Mouse (Mus musculus): ENCODE measurements around the gene Camkmt. TPM values are rescaled to one million over a fixed set of nuclear protein-coding genes. Genes with fewer than 3 reads are reported as not detected.

The Camkmt gene
- total RNA-seq, 2 experiments from 2014 or later: 2.3 TPM

DNA sequence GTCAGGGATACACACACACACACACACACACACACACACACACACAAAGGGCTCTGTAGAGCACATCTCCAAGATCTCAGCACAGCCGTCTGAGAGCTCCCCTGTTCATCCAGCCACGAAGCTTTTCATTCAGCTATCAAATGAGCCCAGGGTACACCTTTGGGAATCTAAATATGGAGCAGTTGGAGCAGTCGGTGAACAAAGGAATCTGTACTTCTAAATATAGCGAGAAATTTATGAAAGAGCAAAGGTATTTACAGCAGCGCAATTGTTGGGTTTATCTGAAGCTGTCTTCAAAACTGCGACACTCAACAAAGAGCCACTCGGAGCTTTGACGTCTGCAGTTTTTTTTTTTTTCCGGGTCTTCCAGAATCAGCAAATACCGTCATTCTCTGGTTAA, 315.8 kb downstream of the Camkmt start:
- intact Hi-C loops (cut with DNase I): no loop called here
- no peak for DNase-seq

- no peak for DNase-seq
- intact Hi-C loops (cut with DNase I): no loop called here
Observed at GRCm38 (mm10) chr17:85428831-85429230, 338.5 kb downstream of the Camkmt start.

- no peak for DNase-seq
- intact Hi-C loops (cut with DNase I): no loop called here
Observed at GRCm38 (mm10) chr17:85432923-85433322, 342.6 kb downstream of the Camkmt start.

DNA sequence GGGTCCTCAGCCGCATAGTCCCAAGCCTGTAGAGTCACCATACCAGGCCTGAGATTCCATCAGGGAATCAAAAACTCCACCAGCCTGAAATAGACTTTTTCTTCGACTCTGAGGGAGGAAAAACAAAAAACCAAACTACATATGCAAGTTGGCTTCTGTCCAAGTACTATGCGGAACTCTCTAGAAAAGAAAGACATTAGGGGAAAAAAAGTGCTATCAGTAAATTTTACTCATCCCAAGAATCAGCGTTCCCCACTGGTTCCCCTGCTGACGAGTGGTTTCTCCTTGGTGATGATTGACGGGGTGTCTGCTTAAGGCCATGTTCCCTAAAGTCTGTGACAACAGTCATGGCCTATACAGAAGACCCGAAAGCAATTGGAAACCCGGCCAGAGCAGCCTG, 352.7 kb downstream of the Camkmt start:
- DNase-seq: no peak
- intact Hi-C loops (cut with DNase I): no loop called here

DNA sequence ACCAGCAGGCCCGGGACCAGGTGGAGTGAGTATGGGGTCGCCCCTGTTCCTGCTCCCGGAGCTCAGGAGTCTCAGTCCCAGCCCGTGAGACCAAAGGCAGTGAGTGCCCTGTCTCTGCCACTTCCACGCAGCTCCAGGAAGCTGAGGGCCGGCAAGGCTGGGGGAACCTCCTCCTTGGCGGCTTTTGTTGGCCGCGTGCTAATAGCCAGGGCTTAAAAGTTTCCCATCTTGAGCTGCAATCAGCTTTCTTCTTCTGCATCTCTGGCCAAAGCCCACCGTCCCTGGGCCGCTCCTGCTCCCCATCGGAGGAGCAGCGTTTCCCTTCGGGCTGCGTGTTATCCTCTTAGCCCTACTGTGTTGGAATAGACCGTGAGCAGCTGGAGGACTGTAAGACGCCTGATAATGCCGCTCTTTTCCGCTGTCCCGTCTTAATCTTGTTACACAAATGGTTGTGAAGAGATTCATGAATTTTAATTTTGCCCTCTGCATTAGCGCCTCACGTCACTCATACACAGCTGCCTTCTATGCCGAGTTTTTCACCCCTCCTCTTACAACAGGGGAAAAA, 364.1 kb downstream of the Camkmt start:
- DNase-seq: peak; percentile 4 to 9
- intact Hi-C loops (cut with DNase I): no loop called here

DNA sequence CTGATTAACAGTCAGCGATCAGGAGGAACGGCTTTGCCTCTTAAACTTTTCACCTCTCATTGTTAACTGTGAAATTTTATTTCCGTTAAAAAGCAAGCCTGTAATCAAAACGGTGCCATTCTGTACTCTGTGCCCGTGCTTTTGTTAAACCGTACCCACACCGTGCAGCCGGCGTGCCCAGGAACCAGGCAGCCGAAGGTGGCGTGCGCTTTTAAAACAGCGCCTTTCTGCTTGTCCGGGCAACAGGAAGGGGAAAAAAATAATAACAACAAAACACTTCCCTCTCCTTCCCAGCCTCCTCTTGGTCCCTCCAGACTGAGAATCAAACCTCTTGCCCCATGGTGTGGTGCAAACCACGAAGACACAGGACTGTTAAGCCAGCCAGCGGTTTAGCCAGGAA, 364.7 kb downstream of the Camkmt start:
- DNase-seq: no peak
- intact Hi-C loops (cut with DNase I): no loop called here

- intact Hi-C loops (cut with DNase I): no loop called here
- peak in 1 of 2 experiments; percentile 10 for DNase-seq
Observed at GRCm38 (mm10) chr17:85458075-85458474, 367.7 kb downstream of the Camkmt start.

- no peak for DNase-seq
- intact Hi-C loops (cut with DNase I): no loop called here
Observed at GRCm38 (mm10) chr17:85458589-85458988, 368.2 kb downstream of the Camkmt start.

- intact Hi-C loops (cut with DNase I): no loop called here
- DNase-seq: no peak
Observed at GRCm38 (mm10) chr17:85461577-85461976, 371.2 kb downstream of the Camkmt start.

- intact Hi-C loops (cut with DNase I): no loop called here
- no peak for DNase-seq
Observed at GRCm38 (mm10) chr17:85463497-85464392, 373.4 kb downstream of the Camkmt start.

GRCm38 (mm10) chr17:85464466-85465411, 374.4 kb downstream of the Camkmt start:
- DNase-seq: no peak
- intact Hi-C loops (cut with DNase I): no loop called here

GRCm38 (mm10) chr17:85469776-85470175, 379.4 kb downstream of the Camkmt start:
- intact Hi-C loops (cut with DNase I): no loop called here
- no peak for DNase-seq

DNA sequence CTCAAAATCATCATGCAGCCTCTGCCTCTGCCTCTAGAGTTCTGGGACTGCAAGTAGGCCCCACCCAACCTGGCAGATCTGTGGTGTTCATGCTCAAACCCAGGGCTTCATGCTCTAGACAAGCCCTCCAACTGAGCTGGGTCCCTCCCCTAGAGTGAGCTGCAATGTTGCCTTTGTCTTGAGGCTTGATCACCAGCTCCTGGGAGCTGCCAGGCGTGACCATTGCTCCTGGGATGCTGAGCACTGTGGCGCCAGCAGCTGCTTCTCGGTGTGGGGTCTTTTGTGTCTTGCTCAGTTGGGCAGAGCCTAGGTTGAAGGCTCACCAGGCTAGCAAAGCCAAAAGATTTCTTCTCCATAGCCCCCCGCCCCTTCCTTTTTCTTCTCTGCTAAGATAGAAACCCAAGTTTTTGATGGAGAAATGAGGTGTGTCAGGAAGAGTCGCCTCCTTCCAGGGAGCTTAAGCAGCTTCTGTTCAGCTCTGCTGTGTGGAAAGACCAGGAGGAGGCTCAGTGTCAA, 382.4 kb downstream of the Camkmt start:
- DNase-seq: no peak
- intact Hi-C loops (cut with DNase I): no loop called here

GRCm38 (mm10) chr17:85473217-85473616, 382.9 kb downstream of the Camkmt start:
- intact Hi-C loops (cut with DNase I): no loop called here
- no peak for DNase-seq

DNA sequence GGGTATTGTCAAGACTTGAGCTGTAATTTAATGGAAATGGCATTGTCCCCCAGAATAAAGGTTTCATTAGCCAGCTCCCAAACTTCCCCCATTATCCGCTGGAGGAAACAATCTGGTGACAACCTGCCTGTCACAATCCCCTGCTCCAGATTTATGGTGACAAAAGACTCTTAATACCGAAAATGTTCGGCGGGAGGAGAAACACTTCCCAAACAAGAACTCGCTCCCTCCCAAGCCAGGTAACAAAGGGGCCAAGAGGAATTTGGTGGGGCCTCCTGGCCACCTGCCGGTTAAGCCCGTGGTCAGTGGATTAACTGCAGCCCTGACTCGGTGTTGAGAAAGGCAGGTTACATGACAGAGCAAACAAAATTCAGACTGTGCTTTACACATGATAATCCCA, 383.5 kb downstream of the Camkmt start:
- intact Hi-C loops (cut with DNase I): no loop called here
- DNase-seq: no peak

DNA sequence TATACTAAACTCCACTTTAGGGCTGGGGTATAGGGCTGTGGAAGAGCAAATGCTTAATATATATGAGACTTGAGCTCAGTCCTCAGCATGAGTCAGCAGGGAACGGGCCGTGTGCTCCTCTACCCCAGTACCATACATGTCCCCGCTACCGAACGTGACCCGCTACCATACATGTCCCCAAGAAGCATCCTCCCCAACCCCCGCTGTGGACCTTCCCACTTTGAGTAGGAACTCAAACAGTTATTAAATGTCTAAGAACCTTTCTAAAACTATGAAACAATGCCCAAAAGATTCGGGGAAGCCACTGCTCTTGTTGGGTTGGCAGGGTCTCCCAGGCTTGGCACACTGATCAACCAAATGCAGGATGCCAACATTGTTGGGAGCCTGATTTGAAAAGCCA, 390.9 kb downstream of the Camkmt start:
- intact Hi-C loops (cut with DNase I): no loop called here
- DNase-seq: no peak

- intact Hi-C loops (cut with DNase I): no loop called here
- no peak for DNase-seq
Observed at GRCm38 (mm10) chr17:85483086-85483485, 392.7 kb downstream of the Camkmt start.

DNA sequence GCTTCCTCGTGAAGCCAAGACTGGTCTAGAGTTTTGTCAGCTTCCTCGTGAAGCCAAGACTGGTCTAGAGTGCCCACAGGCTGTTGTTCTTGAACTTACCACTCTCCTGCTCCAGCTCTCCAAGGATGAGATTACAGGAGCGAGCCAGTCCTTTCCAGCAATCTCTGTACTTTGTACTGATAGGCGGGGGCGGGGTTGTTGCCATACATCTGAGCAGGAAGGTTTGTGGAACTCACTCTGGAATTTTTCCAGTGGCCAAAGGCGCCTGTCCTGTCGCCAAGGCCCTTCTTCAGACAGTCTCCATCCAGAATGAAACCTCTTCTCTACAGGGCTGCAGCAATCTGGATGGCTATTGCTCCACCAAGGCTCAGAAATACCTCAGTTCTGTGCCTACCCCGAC, 393.7 kb downstream of the Camkmt start:
- no peak for DNase-seq
- intact Hi-C loops (cut with DNase I): no loop called here

GRCm38 (mm10) chr17:85484526-85484925, 394.2 kb downstream of the Camkmt start:
- no peak for DNase-seq
- intact Hi-C loops (cut with DNase I): no loop called here

DNA sequence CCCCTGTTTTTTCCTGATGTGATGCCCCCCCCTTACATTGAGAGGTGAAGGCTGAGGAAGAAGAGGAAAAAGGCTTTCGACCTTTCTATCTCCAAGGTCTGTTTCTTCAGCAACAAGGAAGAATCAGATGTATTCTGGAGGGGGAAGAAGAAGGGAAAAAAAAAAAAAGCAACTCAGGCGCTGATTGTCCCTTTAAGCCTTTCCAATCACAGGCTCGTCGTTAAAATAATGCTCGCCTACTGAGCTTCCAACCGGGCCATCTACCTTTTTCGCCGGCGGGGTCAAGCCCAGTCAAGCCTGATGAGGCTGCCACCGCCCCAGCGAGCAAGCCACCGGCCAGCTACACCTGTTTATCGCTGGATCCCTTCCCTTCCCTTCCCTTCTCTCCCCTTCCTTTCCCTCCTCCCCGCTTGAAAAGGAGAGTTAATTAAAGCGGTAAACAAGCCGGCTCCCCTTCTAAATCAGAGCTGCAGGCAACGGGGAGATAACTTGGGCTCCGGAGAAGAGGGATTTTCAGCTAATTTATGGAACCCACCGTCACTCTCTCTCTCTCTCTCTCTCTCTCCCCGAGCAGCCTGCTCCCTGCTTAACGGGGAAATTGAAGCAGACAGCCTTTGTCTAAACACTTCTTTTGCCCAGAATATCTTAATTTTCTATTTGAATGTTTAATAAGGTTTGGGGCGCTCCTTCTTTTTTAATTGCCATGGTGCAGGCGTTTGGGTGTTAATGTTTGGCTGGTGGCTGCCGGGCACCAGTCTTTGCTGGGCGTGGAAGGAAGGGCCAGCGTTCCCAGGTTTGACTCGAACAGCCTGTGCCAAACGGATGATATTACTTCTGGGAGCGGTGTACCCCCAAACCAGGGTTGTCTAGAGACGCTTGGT, 395.0 kb downstream of the Camkmt start:
- intact Hi-C loops (cut with DNase I): loop anchor here (5.0 kb wide), 1 partner anchor 132 kb away; no protein-coding TSS in a partner anchor
- DNase-seq: no peak
